ENCODE assay signal across 8 mouse cellular contexts in genomic region chr10:127310523-127311475, GRCm38 (mm10). TPM values are rescaled to one million over a fixed set of nuclear protein-coding genes. Genes with fewer than 3 reads are reported as not detected.
DNase-seq lines count a peak whose midpoint lies in the region; ATAC-seq and TF ChIP-seq lines count a peak whose summit lies in the region.

No protein-coding gene starts in this region.

- H3K27me3 ChIP-seq in kidney, postnatal 0 days (ENCODE audit: insufficient read depth, low read length): no peaks in the 10 kb centered on the region
- H3K27me3 ChIP-seq in forebrain, postnatal 0 days (ENCODE audit: insufficient read depth, low read length): no peaks in the 10 kb centered on the region
- H3K27me3 ChIP-seq in liver, embryonic 13.5 days: no peaks in the 10 kb centered on the region
- no peaks in the 10 kb centered on the region for H3K27me3 ChIP-seq in splenic B cell, adult 2 months (ENCODE audit: control insufficient read depth, insufficient read depth, low read length, poor library complexity, severe bottlenecking)

- 32% methylated on average over 23 of the region's 23 CpGs for WGBS in kidney, postnatal 0 days
- WGBS in bone marrow, adult 2 months: 29% methylated on average over 23 of the region's 23 CpGs
- 38% methylated on average over 23 of the region's 23 CpGs for WGBS in forebrain, postnatal 0 days
- 15% methylated on average over 23 of the region's 23 CpGs for WGBS in liver, embryonic 13.5 days (ENCODE audit: insufficient replicate concordance)

- DNase-seq in kidney, postnatal 0 days (ENCODE audit: low spot score): peak; percentile 80
- DNase-seq in kidney, adult 8-10 months: no peak
- no peak for DNase-seq in forebrain, postnatal 0 days
- DNase-seq in liver, embryonic 13.5 days: peak; percentile 52
- peak; percentile 56 for DNase-seq in splenic B cell, adult 2 months (ENCODE audit: low read depth, low spot score)
- DNase-seq in layer of hippocampus, postnatal 25 days (ENCODE audit: extremely low spot score in 1 of 2, low spot score in 1 of 2): no peak
- no peak for DNase-seq in layer of hippocampus, postnatal 36 days

- peak overlapping the region; percentile 82 for H3K4me3 ChIP-seq in kidney, postnatal 0 days (replicated peaks; ENCODE audit: low read depth, low read length)
- H3K4me3 ChIP-seq in bone marrow, adult 2 months (replicated peaks; ENCODE audit: control insufficient read depth, low read depth, low read length): peak overlapping the region; percentile 84
- H3K4me3 ChIP-seq in forebrain, postnatal 0 days (ENCODE audit: low read depth, low read length): peak overlapping the region; percentile 84
- H3K4me3 ChIP-seq in liver, embryonic 13.5 days (replicated peaks): peak overlapping the region; percentile 90

- peak; percentile 79 for ATAC-seq in kidney, postnatal 0 days (replicated peaks; ENCODE audit: low FRiP score, low read depth)
- ATAC-seq in forebrain, postnatal 0 days: peak; percentile 54
- ATAC-seq in liver, embryonic 13.5 days (ENCODE audit: low read depth): peak; percentile 50

- H3K36me3 ChIP-seq in kidney, postnatal 0 days (ENCODE audit: insufficient read depth, low read length): peaks cover 22% of the 10 kb centered on the region
- peaks cover 31% of the 10 kb centered on the region for H3K36me3 ChIP-seq in forebrain, postnatal 0 days (ENCODE audit: insufficient read depth)
- peaks cover 45% of the 10 kb centered on the region for H3K36me3 ChIP-seq in liver, embryonic 13.5 days
- peaks cover 3% of the 10 kb centered on the region for H3K36me3 ChIP-seq in splenic B cell, adult 2 months (ENCODE audit: control insufficient read depth, insufficient read depth, low read length, poor library complexity, severe bottlenecking)

- peak overlapping the region; percentile 83 for H3K9ac ChIP-seq in kidney, postnatal 0 days (ENCODE audit: low read depth, low read length)
- peak overlapping the region; percentile 68 for H3K9ac ChIP-seq in forebrain, postnatal 0 days
- peak overlapping the region; percentile 96 for H3K9ac ChIP-seq in liver, embryonic 13.5 days

- peaks cover 6% of the 10 kb centered on the region; the same call in 1 of the 2 replicates for H3K4me1 ChIP-seq in kidney, postnatal 0 days (replicated peaks; ENCODE audit: insufficient read depth, low read length)
- no peaks in the 10 kb centered on the region; the same call in 1 of the 2 replicates for H3K4me1 ChIP-seq in bone marrow, adult 2 months (ENCODE audit: control insufficient read depth, insufficient read depth, low read length)
- H3K4me1 ChIP-seq in forebrain, postnatal 0 days (ENCODE audit: insufficient read depth): peaks cover 6% of the 10 kb centered on the region; the same call in 1 of the 2 replicates
- peaks cover 33% of the 10 kb centered on the region for H3K4me1 ChIP-seq in liver, embryonic 13.5 days (replicated peaks)

- no peak for TF ChIP-seq CTCF in kidney, postnatal 0 days (IDR thresholded peaks at IDR 0.05; ENCODE audit: low read depth)
- TF ChIP-seq CTCF in bone marrow, adult 2 months (IDR thresholded peaks at IDR 0.05; ENCODE audit: control insufficient read depth, insufficient read depth, low read length): no peak
- no peak for TF ChIP-seq CTCF in forebrain, postnatal 0 days (IDR thresholded peaks at IDR 0.05; ENCODE audit: low read depth)

- H3K9me3 ChIP-seq in kidney, postnatal 0 days (replicated peaks; ENCODE audit: low read length): no peaks in the 10 kb centered on the region
- no peaks in the 10 kb centered on the region for H3K9me3 ChIP-seq in forebrain, postnatal 0 days (ENCODE audit: low read length)
- H3K9me3 ChIP-seq in liver, embryonic 13.5 days (replicated peaks): no peaks in the 10 kb centered on the region

- peak overlapping the region; percentile 58 for H3K4me2 ChIP-seq in kidney, postnatal 0 days (ENCODE audit: low read length)
- H3K4me2 ChIP-seq in forebrain, postnatal 0 days (ENCODE audit: low read depth): peak overlapping the region; percentile 72
- peak overlapping the region; percentile 90 for H3K4me2 ChIP-seq in liver, embryonic 13.5 days

- TF ChIP-seq POLR2A in bone marrow, adult 2 months (IDR thresholded peaks at IDR 0.05; ENCODE audit: borderline replicate concordance, control insufficient read depth, low read depth, low read length): no peak

- H3K27ac ChIP-seq in kidney, postnatal 0 days: peak overlapping the region; percentile 73
- peak overlapping the region; percentile 78 for H3K27ac ChIP-seq in bone marrow, adult 2 months (ENCODE audit: control insufficient read depth, insufficient read depth, low read depth, low read length, poor library complexity)
- H3K27ac ChIP-seq in forebrain, postnatal 0 days (ENCODE audit: low read depth, low read length): peak overlapping the region; percentile 64
- peak overlapping the region; percentile 92 for H3K27ac ChIP-seq in liver, embryonic 13.5 days

RNA-seq across cellular contexts. Expression of gene Mars, which starts 0.8 kb away (rescaled TPM):
- polyA plus RNA-seq in kidney, postnatal 0 days (2015; fragmentation: Nextera tagmentation; extraction: Ambion mirVana): 99.1 and 103 TPM in 2 replicates
- 41.6 and 85.0 TPM in 2 replicates for polyA plus RNA-seq in bone marrow, adult 2 months (2011; ENCODE audit: insufficient read depth, insufficient read length, low replicate concordance, missing spikeins)
- 86.4 and 94.4 TPM in 2 replicates for total RNA-seq in forebrain, postnatal 0 days (2014; rRNA removed)
- polyA plus RNA-seq in forebrain, postnatal 0 days (2015; fragmentation: Nextera tagmentation; extraction: Ambion mirVana): 95.9 and 98.6 TPM in 2 replicates
- polyA plus RNA-seq in liver, embryonic 13.5 days (2015; fragmentation: Nextera tagmentation; extraction: Ambion mirVana): 150 and 166 TPM in 2 replicates
- total RNA-seq in layer of hippocampus, postnatal 25 days (2021): 10 to 100 TPM; 57.1 to 59.4 TPM
- total RNA-seq in layer of hippocampus, postnatal 36 days (2021): 10 to 100 TPM; 56.1 to 56.4 TPM

RNA-seq across cellular contexts. Expression of gene Arhgap9, which starts 11.0 kb away (rescaled TPM):
- polyA plus RNA-seq in kidney, postnatal 0 days (2015; fragmentation: Nextera tagmentation; extraction: Ambion mirVana): 3.7 and 3.8 TPM in 2 replicates
- polyA plus RNA-seq in bone marrow, adult 2 months (2011; ENCODE audit: insufficient read depth, insufficient read length, low replicate concordance, missing spikeins): 30.1 and 77.2 TPM in 2 replicates
- total RNA-seq in forebrain, postnatal 0 days (2014; rRNA removed): 0.52 and 0.69 TPM in 2 replicates
- polyA plus RNA-seq in forebrain, postnatal 0 days (2015; fragmentation: Nextera tagmentation; extraction: Ambion mirVana): 0.81 and 0.99 TPM in 2 replicates
- polyA plus RNA-seq in liver, embryonic 13.5 days (2015; fragmentation: Nextera tagmentation; extraction: Ambion mirVana): 14.0 and 15.1 TPM in 2 replicates
- 1 to 10 TPM in 1 of 2 experiments, under 1 TPM in 1; 0.89 to 1.1 TPM for total RNA-seq in layer of hippocampus, postnatal 25 days (2021)
- total RNA-seq in layer of hippocampus, postnatal 36 days (2021): 1 to 10 TPM in 1 of 2 experiments, under 1 TPM in 1; 0.86 to 1.0 TPM

RNA-seq across cellular contexts. Expression of gene Mbd6, which starts 22.0 kb away (rescaled TPM):
- 10.5 and 10.7 TPM in 2 replicates for polyA plus RNA-seq in kidney, postnatal 0 days (2015; fragmentation: Nextera tagmentation; extraction: Ambion mirVana)
- 75.9 and 131 TPM in 2 replicates for polyA plus RNA-seq in bone marrow, adult 2 months (2011; ENCODE audit: insufficient read depth, insufficient read length, low replicate concordance, missing spikeins)
- total RNA-seq in forebrain, postnatal 0 days (2014; rRNA removed): 5.9 and 9.4 TPM in 2 replicates
- polyA plus RNA-seq in forebrain, postnatal 0 days (2015; fragmentation: Nextera tagmentation; extraction: Ambion mirVana): 4.1 and 4.8 TPM in 2 replicates
- 5.9 and 6.5 TPM in 2 replicates for polyA plus RNA-seq in liver, embryonic 13.5 days (2015; fragmentation: Nextera tagmentation; extraction: Ambion mirVana)
- 10 to 100 TPM; 31.8 to 53.9 TPM for total RNA-seq in layer of hippocampus, postnatal 25 days (2021)
- total RNA-seq in layer of hippocampus, postnatal 36 days (2021): 10 to 100 TPM; 36.5 to 52.5 TPM

RNA-seq across cellular contexts. Expression of gene Gli1, which starts 31.0 kb away (rescaled TPM):
- 3.3 and 4.1 TPM in 2 replicates for polyA plus RNA-seq in kidney, postnatal 0 days (2015; fragmentation: Nextera tagmentation; extraction: Ambion mirVana)
- polyA plus RNA-seq in bone marrow, adult 2 months (2011; ENCODE audit: insufficient read depth, insufficient read length, low replicate concordance, missing spikeins): 2.2 TPM in 1 of 2 replicates, not detected in the other
- total RNA-seq in forebrain, postnatal 0 days (2014; rRNA removed): 2.5 and 5.1 TPM in 2 replicates
- 0.89 and 1.2 TPM in 2 replicates for polyA plus RNA-seq in forebrain, postnatal 0 days (2015; fragmentation: Nextera tagmentation; extraction: Ambion mirVana)
- 0.21 and 0.31 TPM in 2 replicates for polyA plus RNA-seq in liver, embryonic 13.5 days (2015; fragmentation: Nextera tagmentation; extraction: Ambion mirVana)
- total RNA-seq in layer of hippocampus, postnatal 25 days (2021): 1 to 10 TPM; 2.1 to 3.3 TPM
- 1 to 10 TPM; 2.4 to 3.2 TPM for total RNA-seq in layer of hippocampus, postnatal 36 days (2021)

RNA-seq across cellular contexts. Expression of gene Inhbe, which starts 43.4 kb away (rescaled TPM):
- polyA plus RNA-seq in kidney, postnatal 0 days (2015; fragmentation: Nextera tagmentation; extraction: Ambion mirVana): not detected in 2 replicates
- 0.27 TPM in 1 of 2 replicates, not detected in the other for polyA plus RNA-seq in bone marrow, adult 2 months (2011; ENCODE audit: insufficient read depth, insufficient read length, low replicate concordance, missing spikeins)
- total RNA-seq in forebrain, postnatal 0 days (2014; rRNA removed): under 0.01 TPM in 1 of 2 replicates, not detected in the other
- polyA plus RNA-seq in forebrain, postnatal 0 days (2015; fragmentation: Nextera tagmentation; extraction: Ambion mirVana): not detected in 2 replicates
- 0.32 and 0.38 TPM in 2 replicates for polyA plus RNA-seq in liver, embryonic 13.5 days (2015; fragmentation: Nextera tagmentation; extraction: Ambion mirVana)
- total RNA-seq in layer of hippocampus, postnatal 25 days (2021): not detected
- not detected for total RNA-seq in layer of hippocampus, postnatal 36 days (2021)

Comparison
In these comparisons a context has a peak if more than half of its experiments do, and no peak if none do; other contexts are left out.
1. DNase-seq: peak in kidney, postnatal 0 days (single experiment), liver, embryonic 13.5 days (single experiment) and splenic B cell, adult 2 months (single experiment); none in kidney, adult 8-10 months (0 of 2), forebrain, postnatal 0 days (single experiment), layer of hippocampus, postnatal 25 days (0 of 2) and layer of hippocampus, postnatal 36 days (0 of 2).
2. Peak in every context shown above with its lines, with median percentiles within 50 percentile points of each other: ATAC-seq, H3K27ac ChIP-seq, H3K4me2 ChIP-seq, H3K4me3 ChIP-seq and H3K9ac ChIP-seq.